Mouse (Mus musculus) heart, embryonic 14.5 days (tissue): Measurements from ENCODE around the gene Rsph14. TPM values are rescaled to one million over a fixed set of nuclear protein-coding genes. Genes with fewer than 3 reads are reported as not detected.

Experiments
- ATAC-seq: fragments of 200-750 bp; cut with Nextera tagmentation; 2 replicates; pipeline ENCODE4 v1.8.0; 2017; ENCODE audit warnings: low read depth, moderate TSS enrichment; ENCODE audit not compliant: insufficient number of reproducible peaks, insufficient read depth, low FRiP score
- H3K27ac ChIP-seq, 2 experiments: fragments of 200-500 bp in 1 of 2; fragments of 300-500 bp in 1 of 2; sonication (generic) in 1 of 2; replicated peaks in 1 of 2; 2 replicates each; pipeline ENCODE4 v1.5.1; 2012 to 2014; ENCODE audit warnings: low read depth in 2 of 2, low read length in 2 of 2, control low read depth in 1 of 2, mild to moderate bottlenecking in 1 of 2, mixed read lengths in 1 of 2; ENCODE audit not compliant: control insufficient read depth in 1 of 2, insufficient read depth in 1 of 2
- H3K27me3 ChIP-seq: fragments of 300-500 bp; sonication (generic); 2 replicates; pipeline ENCODE4 v1.6.1; 2014; ENCODE audit warnings: mild to moderate bottlenecking, low read length, control low read depth; ENCODE audit not compliant: control insufficient read depth, insufficient read depth
- H3K36me3 ChIP-seq: fragments of 300-500 bp; sonication (generic); 2 replicates; pipeline ENCODE4 v1.6.1; 2014; ENCODE audit warnings: mild to moderate bottlenecking, control low read depth, low read length, mixed read lengths; ENCODE audit not compliant: control insufficient read depth, insufficient read depth
- H3K4me1 ChIP-seq, 2 experiments: fragments of 200-500 bp in 1 of 2; fragments of 300-500 bp in 1 of 2; sonication (generic) in 1 of 2; 2 replicates each; pipeline ENCODE4 v1.6.1; 2012 to 2014; ENCODE audit warnings: low read length in 2 of 2, control low read depth in 1 of 2, mixed read lengths in 1 of 2; ENCODE audit not compliant: control insufficient read depth in 2 of 2, insufficient read depth in 2 of 2
- H3K4me2 ChIP-seq: fragments of 300-500 bp; sonication (generic); 2 replicates; pipeline ENCODE4 v1.6.1; 2014; ENCODE audit warnings: mild to moderate bottlenecking, low read length
- H3K4me3 ChIP-seq, 2 experiments: fragments of 200-500 bp in 1 of 2; fragments of 300-500 bp in 1 of 2; sonication (generic) in 1 of 2; 2 replicates each; pipeline ENCODE4 v1.5.1; 2012 to 2014; ENCODE audit warnings: low read length in 2 of 2, mild to moderate bottlenecking in 2 of 2, control low read depth in 1 of 2, low read depth in 1 of 2, moderate library complexity in 1 of 2; ENCODE audit not compliant: control insufficient read depth in 1 of 2, insufficient read depth in 1 of 2
- H3K9ac ChIP-seq: fragments of 300-500 bp; sonication (generic); 2 replicates; pipeline ENCODE4 v1.6.1; 2014; ENCODE audit warnings: mild to moderate bottlenecking, low read length
- H3K9me3 ChIP-seq: fragments of 300-500 bp; sonication (generic); 2 replicates; pipeline ENCODE4 v1.6.1; 2016; ENCODE audit warnings: low read length, control low read depth; ENCODE audit not compliant: control insufficient read depth
- WGBS: fragments of 180-500 bp; shearing (Covaris S2); extraction: QIAGEN DNeasy Blood & Tissue Kit; methylation state at CpG from one replicate; pipeline ENCODE4 v1.1.7; 2014; 5-methylcytosine and 5-hydroxymethylcytosine counted together
- polyA plus RNA-seq: library from polyadenylated mRNA; unstranded; fragments of >200 nt; fragmentation: Nextera tagmentation; extraction: Ambion mirVana; gene quantifications from 2 replicates; pipeline ENCODE4 v1.2.1, GENCODE M21; 2014

Rsph14 gene
- polyA plus RNA-seq, 1 experiment from 2014 or later: not detected

DNA sequence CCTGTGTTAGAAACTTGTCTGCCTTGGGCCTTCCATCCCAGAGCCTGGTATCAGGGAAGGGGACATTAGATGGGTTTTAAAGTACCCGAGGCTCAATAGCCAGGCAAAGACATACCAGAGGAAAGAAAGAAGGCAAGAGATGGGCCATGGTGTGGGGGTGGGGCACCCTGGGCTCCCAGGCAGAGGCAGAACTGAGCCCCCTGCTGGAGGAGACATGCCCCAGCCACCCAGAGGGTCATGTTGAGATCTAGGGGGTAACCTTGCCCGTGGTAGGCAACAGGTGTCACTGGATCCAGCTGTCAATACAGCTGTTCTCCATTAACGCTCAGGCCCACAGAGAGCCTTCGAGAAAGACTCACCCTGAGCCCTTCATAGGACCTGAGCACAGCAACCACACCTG lies 42.6 kb downstream of the Rsph14 start:
- ATAC-seq: no peak
- WGBS: 71% methylated on average over 4 of the region's 4 CpGs

DNA sequence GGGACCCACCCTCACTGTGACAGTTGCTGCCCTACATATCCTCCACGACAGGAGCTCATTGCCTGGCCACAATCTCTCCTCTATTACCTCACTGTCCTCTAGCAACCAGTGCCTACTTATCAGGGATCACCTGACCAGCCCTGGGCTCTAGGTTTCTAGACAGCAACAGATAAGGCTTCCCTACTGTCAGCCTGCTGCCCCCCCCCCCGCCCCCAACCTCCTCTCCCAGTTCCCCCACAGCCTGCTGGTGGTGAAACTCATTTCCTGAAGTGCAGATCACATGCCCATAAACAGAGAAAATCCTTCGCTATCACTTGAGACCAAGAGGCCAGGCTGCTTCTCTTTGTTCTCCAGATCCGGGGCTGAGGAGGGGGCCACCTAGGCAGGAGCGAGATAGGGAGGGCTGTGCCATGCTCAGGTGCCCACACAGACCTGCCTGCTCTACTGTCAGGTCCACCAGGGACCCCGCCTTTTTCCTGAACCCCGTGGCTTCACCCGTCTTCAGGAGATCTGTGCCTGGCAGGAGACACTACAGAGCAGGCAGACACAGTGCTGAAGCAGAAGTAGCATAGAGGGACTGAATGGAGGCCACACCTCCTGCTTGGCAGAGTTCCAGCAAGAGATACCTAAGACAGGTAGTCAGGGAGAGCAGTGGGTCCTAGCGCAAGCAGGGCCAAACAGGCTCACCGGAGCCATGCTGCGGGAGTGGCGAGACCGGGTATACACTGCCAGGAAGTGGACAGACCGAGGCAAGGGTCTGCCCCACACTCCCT lies 44.5 kb downstream of the Rsph14 start:
- Histone ChIP-seq H3K9ac (0 out of 2 replicates have a peak overlapping the region, but pooled peaks have one; percentile 30), H3K4me1 (peaks cover 16% of the 10 kb centered on the region in 2 experiments), H3K36me3 (no peaks in the 10 kb centered on the region), H3K4me3 (no peak overlapping the region), H3K27ac (no peak overlapping the region), H3K27me3 (no peaks in the 10 kb centered on the region), H3K9me3 (no peaks in the 10 kb centered on the region), H3K4me2 (peak overlapping the region; percentile 32)
- 43% methylated on average over 14 of the region's 14 CpGs for whole genome bisulfite sequencing
- ATAC-seq: peak; percentile 20; the same call in 1 of the 2 replicates

More for the DNA sequence above, 42.6 kb downstream of the Rsph14 start:
- no peak overlapping the region for H3K4me2 ChIP-seq
- no peak overlapping the region for H3K4me3 ChIP-seq
- no peaks in the 10 kb centered on the region for H3K9me3 ChIP-seq
- no peaks in the 10 kb centered on the region for H3K27me3 ChIP-seq
- H3K9ac ChIP-seq: no peak overlapping the region
- peaks cover 22 to 23% of the 10 kb centered on the region in 2 experiments for H3K4me1 ChIP-seq
- H3K27ac ChIP-seq: no peak overlapping the region
- no peaks in the 10 kb centered on the region for H3K36me3 ChIP-seq

- Histone ChIP-seq H3K4me2 (no peak overlapping the region), H3K36me3 (no peaks in the 10 kb centered on the region), H3K27me3 (peaks cover 15% of the 10 kb centered on the region), H3K9ac (no peak overlapping the region), H3K4me3 (no peak overlapping the region), H3K27ac (no peak overlapping the region), H3K4me1 (peaks cover 8 to 9% of the 10 kb centered on the region in 2 experiments), H3K9me3 (no peaks in the 10 kb centered on the region)
- WGBS: 60% methylated on average over 8 of the region's 8 CpGs
- ATAC-seq: no peak
Measured at GRCm38 (mm10) chr10:74983176-74983575, 49.2 kb downstream of the Rsph14 start.

GRCm38 (mm10) chr10:74981159-74981558 lies 51.2 kb downstream of the Rsph14 start:
- Histone ChIP-seq H3K4me2 (no peak overlapping the region), H3K36me3 (no peaks in the 10 kb centered on the region), H3K9me3 (no peaks in the 10 kb centered on the region), H3K9ac (no peak overlapping the region), H3K4me1 (no peaks in the 10 kb centered on the region), H3K4me3 (no peak overlapping the region), H3K27ac (no peak overlapping the region), H3K27me3 (peaks cover 15% of the 10 kb centered on the region)
- ATAC-seq: no peak
- WGBS: 79% methylated on average over 12 of the region's 12 CpGs

GRCm38 (mm10) chr10:74978056-74978455 lies 54.3 kb downstream of the Rsph14 start:
- peaks cover 15% of the 10 kb centered on the region for H3K27me3 ChIP-seq
- H3K4me1 ChIP-seq: peaks cover 0 to 3% of the 10 kb centered on the region in 2 experiments; a peak in 1 of 4 replicates
- no peaks in the 10 kb centered on the region for H3K36me3 ChIP-seq
- no peak overlapping the region for H3K4me2 ChIP-seq
- no peaks in the 10 kb centered on the region for H3K9me3 ChIP-seq
- H3K27ac ChIP-seq: no peak overlapping the region
- WGBS: 66% methylated on average over 4 of the region's 4 CpGs
- no peak overlapping the region for H3K4me3 ChIP-seq
- no peak overlapping the region for H3K9ac ChIP-seq
- no peak for ATAC-seq

DNA sequence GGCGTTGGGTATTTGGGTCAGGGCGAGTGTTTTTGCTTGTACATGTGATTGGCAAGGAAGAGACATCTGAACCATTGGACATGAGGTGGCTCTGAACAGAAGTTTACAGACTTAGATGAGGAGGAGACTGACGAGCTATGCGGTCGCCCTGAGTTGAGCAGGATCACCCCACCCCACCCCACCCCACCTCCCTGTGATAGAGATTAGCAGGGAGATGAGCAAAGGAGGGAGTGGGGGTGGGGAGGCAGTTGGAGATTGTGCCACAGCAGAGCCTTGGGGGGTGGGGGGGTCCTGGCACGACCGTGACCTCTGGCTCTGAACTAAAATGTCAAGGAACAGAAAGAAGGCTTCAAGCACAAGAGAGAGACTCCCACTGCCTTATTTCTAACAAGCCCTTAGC lies 56.0 kb downstream of the Rsph14 start:
- Histone ChIP-seq H3K4me2 (no peak overlapping the region), H3K4me1 (peaks cover 0 to 3% of the 10 kb centered on the region in 2 experiments; a peak in 1 of 4 replicates), H3K27me3 (peaks cover 17% of the 10 kb centered on the region), H3K9me3 (no peaks in the 10 kb centered on the region), H3K36me3 (no peaks in the 10 kb centered on the region), H3K27ac (no peak overlapping the region), H3K9ac (no peak overlapping the region), H3K4me3 (no peak overlapping the region)
- WGBS: 69% methylated on average over 7 of the region's 7 CpGs
- no peak for ATAC-seq

DNA sequence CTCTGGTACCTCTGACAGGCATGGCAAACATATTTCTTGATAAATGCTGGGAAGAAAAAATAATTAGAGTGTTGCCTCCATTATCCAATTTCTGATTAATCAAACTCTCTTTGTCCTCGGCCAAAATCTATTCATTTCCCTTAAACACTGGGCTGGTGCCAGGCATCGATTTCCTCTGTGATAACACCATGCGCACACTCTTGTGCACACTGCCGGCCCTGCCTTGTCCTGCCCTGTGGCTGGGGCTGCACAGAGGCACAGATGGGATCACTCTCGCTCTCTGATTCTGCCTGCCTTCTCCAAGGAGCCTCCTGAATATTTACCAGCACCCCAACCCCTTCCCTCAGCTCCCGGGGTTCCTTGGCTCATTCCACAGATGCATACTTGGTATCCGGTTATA lies 56.8 kb downstream of the Rsph14 start:
- Histone ChIP-seq H3K4me3 (no peak overlapping the region), H3K36me3 (no peaks in the 10 kb centered on the region), H3K9ac (no peak overlapping the region), H3K9me3 (no peaks in the 10 kb centered on the region), H3K4me2 (no peak overlapping the region), H3K4me1 (peaks cover 0 to 3% of the 10 kb centered on the region in 2 experiments; a peak in 1 of 4 replicates), H3K27ac (no peak overlapping the region), H3K27me3 (peaks cover 17% of the 10 kb centered on the region)
- ATAC-seq: no peak
- WGBS: 68% methylated on average over 7 of the region's 7 CpGs
